Mouse (Mus musculus) intestine, embryonic 15.5 days (tissue): ENCODE data around the gene Mtrex. TPM values are rescaled to one million over a fixed set of nuclear protein-coding genes. Genes with fewer than 3 reads are reported as not detected.

Experiments
- ATAC-seq: fragments of 200-750 bp; cut with Nextera tagmentation; 2 replicates; pipeline ENCODE4 v1.8.0; 2017; ENCODE audit warnings: moderate TSS enrichment, moderate library complexity
- H3K27ac ChIP-seq: fragments of 300-500 bp; sonication (generic); 2 replicates; pipeline ENCODE4 v1.5.1; 2015; ENCODE audit warnings: mild to moderate bottlenecking, inconsistent platforms
- H3K27me3 ChIP-seq: fragments of 300-500 bp; sonication (generic); replicated peaks from 2 replicates; pipeline ENCODE4 v1.6.1; 2015; ENCODE audit warnings: inconsistent platforms
- H3K36me3 ChIP-seq: fragments of 300-500 bp; sonication (generic); 2 replicates; pipeline ENCODE4 v1.6.1; 2015; ENCODE audit warnings: inconsistent platforms
- H3K4me1 ChIP-seq: fragments of 300-500 bp; sonication (generic); replicated peaks from 2 replicates; pipeline ENCODE4 v1.6.1; 2015; ENCODE audit warnings: inconsistent platforms
- H3K4me2 ChIP-seq: fragments of 300-500 bp; sonication (generic); replicated peaks from 2 replicates; pipeline ENCODE4 v1.6.1; 2015; ENCODE audit warnings: mild to moderate bottlenecking, inconsistent platforms
- H3K4me3 ChIP-seq: fragments of 300-500 bp; sonication (generic); replicated peaks from 2 replicates; pipeline ENCODE4 v1.5.1; 2015; ENCODE audit warnings: inconsistent platforms
- H3K9ac ChIP-seq: fragments of 300-500 bp; sonication (generic); 2 replicates; pipeline ENCODE4 v1.6.1; 2015; ENCODE audit warnings: inconsistent platforms
- H3K9me3 ChIP-seq: fragments of 300-500 bp; sonication (generic); 2 replicates; pipeline ENCODE4 v1.6.1; 2016; ENCODE audit warnings: inconsistent platforms
- WGBS: fragments of 180-500 bp; shearing (Covaris S2); methylation state at CpG from one replicate; pipeline ENCODE4 v1.1.7; 2015; 5-methylcytosine and 5-hydroxymethylcytosine counted together
- polyA plus RNA-seq: library from polyadenylated mRNA; unstranded; fragments of >200 nt; fragmentation: Nextera tagmentation; extraction: Ambion mirVana; gene quantifications from 2 replicates; pipeline ENCODE4 v1.2.1, GENCODE M21; 2015

Gene Mtrex
- polyA plus RNA-seq, 1 experiment from 2014 or later: 60.4 TPM

DNA sequence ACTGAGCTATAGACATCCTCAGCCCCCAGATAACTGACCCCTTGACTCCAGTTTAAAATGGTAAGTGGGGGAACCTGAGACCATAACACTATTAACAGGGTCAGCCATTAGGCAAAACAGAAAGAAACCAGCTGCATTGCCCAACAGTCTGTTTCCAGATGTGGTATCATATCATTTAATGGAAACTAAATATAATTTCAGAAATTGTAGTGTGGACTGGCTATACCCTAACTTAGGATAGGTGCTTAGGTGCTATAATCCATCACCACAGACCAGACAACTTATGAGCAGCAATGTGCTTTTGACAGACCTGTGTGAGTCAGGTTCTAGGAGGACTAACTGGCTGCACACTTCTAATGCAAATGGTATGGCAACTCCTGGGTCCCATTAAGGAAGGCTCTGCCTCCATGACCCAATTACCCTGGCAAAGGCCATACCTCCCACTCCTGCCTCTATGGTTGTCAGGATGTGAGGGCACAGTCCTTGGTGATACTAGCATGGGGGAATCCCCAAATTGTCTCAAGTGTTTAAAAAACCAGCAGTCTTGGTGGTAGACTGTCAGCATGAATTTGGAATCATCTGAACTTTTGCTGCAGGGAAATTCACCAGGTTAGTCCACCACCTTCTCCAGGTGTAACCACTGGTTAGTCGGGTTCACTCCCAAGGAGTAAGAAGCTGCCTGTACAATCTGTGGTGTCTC, 64.1 kb downstream of the Mtrex start:
- Histone ChIP-seq H3K36me3 (peaks cover 18% of the 10 kb centered on the region), H3K4me1 (peaks cover 5% of the 10 kb centered on the region; the same call in 1 of the 2 replicates), H3K4me2 (no peak overlapping the region), H3K27ac (no peak overlapping the region), H3K27me3 (no peaks in the 10 kb centered on the region), H3K9me3 (no peaks in the 10 kb centered on the region), H3K9ac (no peak overlapping the region), H3K4me3 (no peak overlapping the region)
- 89% methylated on average over 1 of the region's 1 CpGs for WGBS
- no peak for ATAC-seq

DNA sequence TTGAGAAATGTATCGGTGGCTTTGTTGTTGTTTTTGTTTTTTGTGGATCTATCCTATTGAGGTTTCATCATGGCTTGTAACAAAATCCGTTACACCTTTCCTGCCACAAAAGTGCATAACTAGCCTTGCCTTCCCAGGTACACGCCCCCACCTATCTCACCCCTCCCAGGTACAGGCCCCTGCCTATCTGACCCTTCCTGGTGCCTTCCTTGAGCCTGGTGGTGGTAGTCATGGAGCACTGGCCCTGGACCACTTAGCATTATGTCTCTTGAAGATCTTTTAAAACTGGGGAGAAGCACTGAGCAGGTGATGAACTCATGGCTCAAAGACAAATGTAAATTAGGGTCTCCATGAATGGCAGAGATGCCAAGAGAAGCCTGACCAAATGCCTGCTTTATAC, 64.9 kb downstream of the Mtrex start:
- Histone ChIP-seq H3K4me3 (no peak overlapping the region), H3K36me3 (peaks cover 14% of the 10 kb centered on the region), H3K4me2 (no peak overlapping the region), H3K9ac (no peak overlapping the region), H3K9me3 (no peaks in the 10 kb centered on the region), H3K27ac (no peak overlapping the region), H3K4me1 (peaks cover 5% of the 10 kb centered on the region; the same call in 1 of the 2 replicates), H3K27me3 (no peaks in the 10 kb centered on the region)
- peak; percentile 62; the same call in 1 of the 2 replicates for ATAC-seq
- 87% methylated on average over 3 of the region's 3 CpGs for WGBS

DNA sequence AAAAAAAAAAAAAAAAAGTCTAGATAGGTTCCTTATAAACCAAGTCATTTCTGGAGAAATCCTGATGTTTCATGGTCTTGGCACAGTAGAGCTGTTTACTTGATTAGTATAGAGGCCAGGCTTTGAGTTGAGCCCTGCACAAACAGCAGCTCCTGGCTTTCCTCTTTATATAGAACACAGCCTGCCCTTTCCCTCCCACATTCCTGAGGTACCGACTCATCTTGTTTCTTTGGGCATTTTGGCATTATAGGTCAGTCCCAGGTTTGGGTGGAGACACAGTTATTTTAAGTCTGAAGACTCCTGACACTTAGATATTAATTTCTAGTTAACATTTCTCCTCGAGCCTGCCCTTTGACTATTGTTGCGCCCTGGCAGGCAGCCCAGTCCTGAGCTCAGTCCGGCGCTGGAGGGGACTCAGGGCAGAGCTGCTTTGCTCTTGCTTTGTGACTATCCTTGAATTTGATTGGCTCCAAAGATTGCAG, 65.3 kb downstream of the Mtrex start:
- Histone ChIP-seq H3K4me3 (no peak overlapping the region), H3K4me2 (no peak overlapping the region), H3K27me3 (no peaks in the 10 kb centered on the region), H3K27ac (no peak overlapping the region), H3K4me1 (peaks cover 5% of the 10 kb centered on the region; the same call in 1 of the 2 replicates), H3K36me3 (peaks cover 14% of the 10 kb centered on the region), H3K9ac (no peak overlapping the region), H3K9me3 (no peaks in the 10 kb centered on the region)
- ATAC-seq: peak; percentile 41
- 43% methylated on average over 5 of the region's 5 CpGs for WGBS

DNA sequence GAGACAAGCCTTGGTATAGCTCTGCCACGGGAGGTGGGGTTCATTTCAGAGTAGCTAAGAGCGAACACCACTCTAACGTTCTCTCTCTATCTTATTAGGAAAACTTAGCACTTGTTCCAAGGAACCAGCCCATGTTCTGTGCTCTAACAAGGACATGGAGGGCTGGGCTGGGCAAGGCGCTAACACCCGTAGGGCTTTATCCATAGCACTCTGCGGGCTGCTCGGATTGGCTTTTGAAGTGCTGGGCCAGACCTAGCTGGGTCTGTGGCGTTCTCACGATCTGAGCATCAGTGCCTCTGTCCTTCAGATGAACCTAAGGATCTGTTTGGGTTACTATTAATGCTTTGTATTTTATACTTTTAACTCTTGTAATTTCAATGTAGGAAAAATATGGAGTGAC, 66.3 kb downstream of the Mtrex start:
- Histone ChIP-seq H3K9me3 (no peaks in the 10 kb centered on the region), H3K27me3 (no peaks in the 10 kb centered on the region), H3K4me1 (peaks cover 5% of the 10 kb centered on the region; the same call in 1 of the 2 replicates), H3K4me2 (no peak overlapping the region), H3K9ac (no peak overlapping the region), H3K4me3 (no peak overlapping the region), H3K27ac (no peak overlapping the region), H3K36me3 (peaks cover 14% of the 10 kb centered on the region)
- 93% methylated on average over 9 of the region's 9 CpGs for WGBS
- no peak for ATAC-seq

DNA sequence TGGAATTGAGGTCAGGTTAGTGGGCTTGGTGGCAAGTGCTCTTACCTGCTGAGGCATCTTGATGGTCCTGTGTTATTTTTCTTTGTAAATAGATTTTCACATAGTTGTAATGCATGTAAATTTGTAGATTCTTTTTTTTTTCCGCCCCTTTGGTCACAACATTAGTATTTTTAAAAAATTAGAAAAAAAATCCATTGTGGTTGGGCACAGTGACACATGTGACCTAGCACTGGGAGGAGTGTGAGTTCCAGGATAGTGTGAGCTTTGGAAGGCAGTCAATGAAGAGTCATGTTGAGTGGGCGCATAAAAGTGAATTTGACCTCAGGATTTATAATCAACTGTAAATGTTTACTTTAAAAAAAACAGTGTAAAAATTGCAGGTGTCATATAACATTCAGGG, 66.8 kb downstream of the Mtrex start:
- Histone ChIP-seq H3K4me1 (peaks cover 5% of the 10 kb centered on the region; the same call in 1 of the 2 replicates), H3K9ac (no peak overlapping the region), H3K4me2 (no peak overlapping the region), H3K9me3 (no peaks in the 10 kb centered on the region), H3K27me3 (no peaks in the 10 kb centered on the region), H3K36me3 (peaks cover 9% of the 10 kb centered on the region), H3K27ac (no peak overlapping the region), H3K4me3 (no peak overlapping the region)
- no peak for ATAC-seq
- WGBS: 79% methylated on average over 2 of the region's 2 CpGs

DNA sequence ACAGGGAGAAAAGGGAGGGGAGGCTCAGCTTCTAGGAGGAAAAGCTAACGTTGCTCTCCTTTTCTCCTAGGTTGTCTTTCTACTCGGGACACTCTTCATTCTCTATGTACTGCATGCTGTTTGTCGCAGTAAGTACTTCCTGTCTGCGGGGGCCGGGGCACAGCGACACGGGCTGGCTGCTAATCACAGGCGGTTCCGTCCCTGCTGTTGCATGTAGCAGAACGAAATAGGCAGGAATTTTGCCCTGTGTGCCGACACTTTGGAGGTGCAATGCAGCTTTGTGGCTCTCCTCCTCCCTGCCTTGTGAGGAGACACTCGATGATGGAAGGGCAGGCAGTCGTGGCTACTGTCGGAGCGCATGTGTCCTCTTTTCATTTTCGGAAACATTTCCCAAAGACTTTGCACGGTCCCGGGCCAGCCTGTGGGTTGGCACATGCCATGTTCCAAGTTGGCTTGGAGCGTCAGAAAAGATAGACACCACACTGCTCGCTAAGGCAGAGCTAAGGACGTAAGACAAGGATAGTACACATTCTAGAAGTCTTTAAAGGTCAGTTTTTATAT, 67.5 kb downstream of the Mtrex start:
- ATAC-seq: no peak
- H3K9ac ChIP-seq: no peak overlapping the region
- no peaks in the 10 kb centered on the region for H3K27me3 ChIP-seq
- no peak overlapping the region for H3K4me3 ChIP-seq
- no peak overlapping the region for H3K27ac ChIP-seq
- 88% methylated on average over 21 of the region's 21 CpGs for WGBS
- H3K4me1 ChIP-seq: peaks cover 5% of the 10 kb centered on the region; the same call in 1 of the 2 replicates
- H3K9me3 ChIP-seq: no peaks in the 10 kb centered on the region
- H3K36me3 ChIP-seq: peaks cover 8% of the 10 kb centered on the region; the same call in 1 of the 2 replicates
- no peak overlapping the region for H3K4me2 ChIP-seq

DNA sequence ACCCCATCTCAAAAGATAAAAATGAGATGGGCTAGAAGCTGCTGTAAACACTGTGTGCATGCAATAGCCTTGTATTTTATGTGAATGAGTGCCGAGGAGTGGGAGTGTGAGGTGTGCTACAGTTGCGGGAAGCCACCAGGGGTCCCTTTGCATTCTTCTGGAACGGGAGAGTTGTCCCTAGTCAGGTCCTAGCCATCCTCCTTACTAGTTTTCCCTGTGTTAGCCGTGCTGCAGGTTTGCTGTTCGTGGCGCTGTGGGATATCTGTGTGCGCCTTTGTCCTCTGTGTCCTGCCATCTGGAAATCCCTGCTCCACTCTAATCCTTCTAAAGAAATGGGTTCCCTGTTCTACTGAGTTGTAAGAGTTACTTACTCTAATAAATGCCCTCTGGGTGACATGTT, 69.3 kb downstream of the Mtrex start:
- peaks cover 8% of the 10 kb centered on the region; the same call in 1 of the 2 replicates for H3K36me3 ChIP-seq
- H3K27ac ChIP-seq: no peak overlapping the region
- no peaks in the 10 kb centered on the region for H3K9me3 ChIP-seq
- H3K9ac ChIP-seq: no peak overlapping the region
- no peaks in the 10 kb centered on the region for H3K27me3 ChIP-seq
- no peak for ATAC-seq
- peaks cover 5% of the 10 kb centered on the region; the same call in 1 of the 2 replicates for H3K4me1 ChIP-seq
- H3K4me3 ChIP-seq: no peak overlapping the region
- H3K4me2 ChIP-seq: no peak overlapping the region
- WGBS: 88% methylated on average over 7 of the region's 7 CpGs

DNA sequence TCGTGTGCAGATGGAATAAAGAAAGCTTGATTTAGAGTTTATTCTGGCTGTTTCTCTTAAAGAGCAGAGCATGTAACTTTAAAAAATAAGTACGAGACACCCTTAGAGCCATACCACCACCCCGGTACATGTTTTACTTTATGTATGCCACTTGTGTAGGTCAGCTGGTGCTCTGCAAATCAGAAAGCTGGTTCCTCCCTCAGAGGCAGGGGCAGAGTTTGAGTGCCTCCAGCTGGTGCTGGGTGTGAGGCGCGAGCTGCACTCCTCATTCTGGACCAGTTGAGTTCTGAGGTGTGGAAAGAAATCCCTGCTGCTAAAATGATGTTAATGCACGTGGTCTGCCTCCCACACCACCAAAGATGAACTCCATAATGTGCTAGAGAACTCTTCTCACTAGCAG, 72.8 kb downstream of the Mtrex start:
- H3K27me3 ChIP-seq: no peaks in the 10 kb centered on the region
- no peak overlapping the region for H3K9ac ChIP-seq
- H3K9me3 ChIP-seq: no peaks in the 10 kb centered on the region
- H3K4me2 ChIP-seq: no peak overlapping the region
- H3K4me3 ChIP-seq: no peak overlapping the region
- WGBS: 65% methylated on average over 6 of the region's 6 CpGs
- ATAC-seq: no peak
- H3K36me3 ChIP-seq: peaks cover 4% of the 10 kb centered on the region; the same call in 1 of the 2 replicates
- 0 out of 2 replicates have a peak, but pooled peaks cover 2% of the 10 kb centered on the region for H3K4me1 ChIP-seq
- H3K27ac ChIP-seq: no peak overlapping the region

DNA sequence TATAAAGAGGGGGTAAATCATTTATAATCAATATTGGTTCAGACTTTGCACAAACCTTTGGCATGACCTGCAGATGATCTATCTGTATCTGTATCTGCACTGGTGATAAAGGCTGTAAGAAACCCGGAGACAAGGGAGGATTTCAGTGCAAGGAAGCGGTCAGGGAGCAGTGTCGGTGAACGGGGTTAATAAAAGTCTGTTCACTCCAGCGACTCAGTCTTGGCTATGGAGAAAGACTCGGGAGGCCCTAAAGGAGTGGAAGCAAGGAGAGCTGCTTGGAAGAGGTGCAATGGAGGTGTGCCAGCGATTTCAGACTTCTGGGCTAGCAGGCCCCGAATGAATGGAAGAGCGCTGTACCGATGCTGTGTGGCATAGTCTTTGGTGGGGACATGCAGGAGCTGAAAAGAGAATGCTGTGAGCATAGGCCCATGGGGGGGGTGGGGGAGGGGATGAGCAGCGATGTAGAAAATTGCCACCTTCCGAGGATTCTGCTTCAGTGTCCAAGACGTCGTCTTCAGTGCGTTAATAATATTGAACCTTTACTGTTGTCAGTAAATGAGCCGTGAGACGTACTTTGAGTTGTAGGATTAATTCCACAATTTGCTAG, 73.4 kb downstream of the Mtrex start:
- H3K27ac ChIP-seq: no peak overlapping the region

DNA sequence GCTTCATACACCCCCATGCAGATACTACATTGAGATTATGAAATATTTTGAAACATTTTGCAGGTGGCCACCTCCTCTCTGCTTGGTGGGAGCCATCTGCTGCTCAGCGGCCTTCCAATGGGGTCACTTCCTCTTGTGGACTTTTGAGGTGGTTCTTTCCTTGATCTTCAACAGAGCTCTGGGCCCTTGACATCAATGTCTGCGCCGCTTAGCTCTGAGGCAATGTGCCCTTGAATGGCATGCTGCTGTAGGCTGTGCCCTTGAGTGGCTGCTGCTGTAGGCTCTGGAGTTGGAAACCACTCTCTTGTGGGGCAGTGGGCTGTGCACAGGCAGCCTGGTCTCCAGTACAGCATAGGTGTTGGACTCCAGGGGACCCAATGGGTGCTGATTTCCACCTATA, 81.3 kb downstream of the Mtrex start:
- Histone ChIP-seq H3K9me3 (no peaks in the 10 kb centered on the region), H3K4me3 (no peak overlapping the region), H3K4me1 (0 out of 2 replicates have a peak, but pooled peaks cover 2% of the 10 kb centered on the region), H3K27ac (no peak overlapping the region), H3K9ac (no peak overlapping the region), H3K27me3 (no peaks in the 10 kb centered on the region), H3K36me3 (peaks cover 14% of the 10 kb centered on the region; the same call in 1 of the 2 replicates), H3K4me2 (no peak overlapping the region)
- no peak for ATAC-seq
- 95% methylated on average over 3 of the region's 3 CpGs for WGBS

More for the DNA sequence above, 73.4 kb downstream of the Mtrex start:
- H3K9ac ChIP-seq: no peak overlapping the region
- peaks cover 4% of the 10 kb centered on the region; the same call in 1 of the 2 replicates for H3K36me3 ChIP-seq
- H3K4me3 ChIP-seq: no peak overlapping the region
- no peaks in the 10 kb centered on the region for H3K27me3 ChIP-seq
- H3K9me3 ChIP-seq: no peaks in the 10 kb centered on the region
- no peak overlapping the region for H3K4me2 ChIP-seq
- H3K4me1 ChIP-seq: 0 out of 2 replicates have a peak, but pooled peaks cover 2% of the 10 kb centered on the region
- peak; percentile 41; the same call in 1 of the 2 replicates for ATAC-seq
- 78% methylated on average over 17 of the region's 17 CpGs for WGBS

DNA sequence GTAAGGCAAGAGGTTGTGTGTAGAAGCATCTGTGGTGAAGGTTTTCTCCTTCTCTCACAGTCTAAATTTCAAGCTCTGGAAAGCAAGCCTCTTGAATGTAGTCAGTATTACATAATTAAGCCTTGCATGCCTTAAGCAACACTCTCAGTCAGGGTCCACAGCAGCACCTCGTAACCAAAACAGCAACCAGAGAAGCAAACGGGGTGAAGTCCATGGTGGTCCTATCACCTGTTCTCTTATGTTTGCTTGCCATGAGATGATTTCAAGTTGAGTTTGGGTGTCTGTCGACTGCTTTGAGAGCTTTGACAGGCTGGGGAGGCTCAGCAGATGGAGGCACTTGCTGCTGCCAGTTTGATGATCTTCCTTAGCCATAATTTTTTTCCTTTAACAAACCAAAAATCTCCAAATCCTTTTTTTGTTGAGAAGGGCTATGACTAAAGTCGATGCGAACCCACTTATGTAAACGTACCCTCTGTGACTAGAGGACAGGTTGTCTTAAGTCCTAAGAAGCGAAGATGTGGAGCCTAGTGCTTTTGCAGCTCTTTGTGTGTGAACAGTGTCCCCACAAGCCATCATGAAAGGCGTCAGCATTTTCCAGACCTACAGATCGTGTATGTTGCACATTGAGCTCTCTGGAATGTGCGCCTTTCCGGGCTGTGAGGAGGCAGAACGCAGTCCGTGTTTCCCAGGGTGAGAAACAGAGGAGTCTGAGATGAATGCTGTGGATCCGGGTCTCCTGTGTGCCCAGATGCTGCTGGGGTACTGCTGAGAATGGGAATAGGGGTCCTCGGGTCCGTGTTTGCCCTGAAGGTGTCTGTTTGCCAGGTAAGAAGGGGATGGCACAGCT, 86.7 kb downstream of the Mtrex start:
- no peaks in the 10 kb centered on the region for H3K4me1 ChIP-seq
- no peak overlapping the region for H3K9ac ChIP-seq
- no peaks in the 10 kb centered on the region for H3K27me3 ChIP-seq
- WGBS: 86% methylated on average over 16 of the region's 16 CpGs
- H3K27ac ChIP-seq: no peak overlapping the region
- no peaks in the 10 kb centered on the region for H3K9me3 ChIP-seq
- H3K4me2 ChIP-seq: no peak overlapping the region
- no peak overlapping the region for H3K4me3 ChIP-seq
- no peak for ATAC-seq
- H3K36me3 ChIP-seq: peaks cover 8% of the 10 kb centered on the region; the same call in 1 of the 2 replicates
